Mouse (Mus musculus) R1 (cell line): ENCODE measurements around the gene Ammecr1.

Experiments
- DNase-seq: peaks from one replicate; pipeline ENCODE4 v3.0.0-alpha.2; 2018; ENCODE audit warnings: low read depth, low spot score

The Ammecr1 gene

DNA sequence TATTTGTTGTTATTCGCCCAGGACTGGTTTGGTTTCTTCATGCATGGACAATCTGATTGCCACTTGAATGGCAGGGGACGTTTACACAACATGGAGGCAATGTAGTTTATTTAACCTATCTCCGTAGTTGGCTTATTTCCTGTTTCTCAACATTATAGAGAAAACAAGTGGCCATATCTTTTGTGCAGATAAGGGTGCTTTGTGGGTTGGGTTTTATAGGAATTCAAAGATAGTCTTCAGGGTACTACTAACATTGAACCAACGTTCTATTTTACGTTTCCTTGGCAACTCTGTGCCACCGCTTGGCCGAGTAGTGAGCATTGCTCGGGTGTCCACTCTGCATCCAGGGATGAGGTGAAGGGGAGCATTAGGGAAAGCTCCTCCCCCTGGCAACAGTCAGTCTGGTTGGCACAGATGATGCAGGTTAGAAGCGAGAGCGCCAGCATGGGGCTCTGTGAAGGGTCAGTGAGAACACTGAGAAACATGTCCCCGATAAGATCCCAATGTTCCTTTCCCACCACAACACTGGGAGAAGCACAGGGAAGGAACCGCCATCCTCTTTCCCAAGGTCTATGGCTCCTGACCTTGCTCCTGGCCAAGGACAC, 136.6 kb downstream of the Ammecr1 start:
- no peak for DNase-seq

DNA sequence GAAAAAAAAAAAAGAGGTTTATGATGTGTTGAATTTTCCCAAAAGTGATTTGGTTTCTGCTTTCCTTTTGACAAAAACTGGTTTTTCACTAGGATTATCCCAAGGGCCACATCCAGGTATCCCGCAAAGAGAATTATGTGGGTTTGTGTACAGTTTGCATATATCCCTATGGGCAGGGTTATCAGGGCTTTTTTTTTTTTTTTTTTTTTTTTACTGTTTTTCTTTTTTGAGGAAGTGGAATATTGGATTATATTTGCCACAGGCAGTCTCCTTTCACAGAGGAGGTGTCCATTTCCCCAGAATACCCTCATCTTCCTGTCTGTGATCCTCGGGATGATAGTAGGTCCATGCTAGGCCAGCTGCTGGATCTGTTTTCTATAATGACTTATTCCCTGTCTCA, 137.3 kb downstream of the Ammecr1 start:
- no peak for DNase-seq

DNA sequence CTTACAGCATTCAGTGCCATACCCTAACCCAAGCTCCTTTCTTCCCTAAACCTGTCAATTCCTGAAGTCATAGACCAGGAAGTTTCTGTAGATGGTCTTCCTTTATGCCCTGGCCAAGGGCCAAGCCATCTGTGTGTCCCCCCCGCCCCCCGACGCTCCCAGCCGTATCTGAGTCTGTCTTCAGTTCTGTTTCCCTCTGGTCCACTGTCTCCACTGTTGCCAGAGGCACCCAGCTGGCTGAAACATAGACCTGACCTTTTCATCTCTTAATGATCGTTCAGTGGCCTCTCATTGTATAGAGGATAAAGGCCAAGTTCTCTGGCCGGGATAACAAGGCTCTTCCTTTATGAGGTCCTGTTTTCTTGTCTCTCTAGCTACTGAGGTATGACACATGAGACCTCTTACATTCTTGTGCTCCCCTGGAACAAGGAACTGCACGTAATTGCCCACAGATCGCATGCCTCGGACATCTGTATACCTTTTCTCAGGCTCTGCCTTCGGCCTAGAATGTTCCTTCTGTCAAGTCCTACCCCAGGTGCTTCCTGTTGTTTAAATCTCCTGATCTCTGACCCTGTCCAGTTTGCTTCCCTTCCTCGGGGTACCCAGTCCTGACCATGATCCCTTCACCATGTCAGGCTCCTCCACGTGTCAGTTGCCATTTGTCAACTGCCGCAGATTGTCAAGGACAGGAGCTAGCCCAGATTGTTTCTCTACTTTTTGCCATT, 138.2 kb downstream of the Ammecr1 start:
- no peak for DNase-seq

DNA sequence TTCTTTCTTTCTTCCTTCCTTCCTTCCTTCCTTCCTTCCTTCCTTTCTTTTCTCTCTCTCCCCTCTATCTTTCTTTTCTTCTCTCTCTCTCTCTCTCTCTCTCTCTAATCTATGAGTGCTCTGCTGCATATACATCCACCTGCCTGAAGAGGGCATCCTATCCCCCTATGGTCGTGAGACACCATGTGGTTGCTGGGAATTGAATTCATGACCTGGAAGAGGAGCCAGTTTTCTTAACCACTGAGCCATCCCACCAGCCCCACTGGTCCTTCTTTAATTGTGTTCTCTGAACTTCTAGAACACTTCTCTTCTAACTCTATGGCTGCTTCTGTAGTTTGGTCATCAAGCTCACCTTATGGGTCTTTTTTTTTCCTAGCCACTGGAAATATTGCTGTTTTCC, 138.9 kb downstream of the Ammecr1 start:
- peak; percentile 15 for DNase-seq

DNA sequence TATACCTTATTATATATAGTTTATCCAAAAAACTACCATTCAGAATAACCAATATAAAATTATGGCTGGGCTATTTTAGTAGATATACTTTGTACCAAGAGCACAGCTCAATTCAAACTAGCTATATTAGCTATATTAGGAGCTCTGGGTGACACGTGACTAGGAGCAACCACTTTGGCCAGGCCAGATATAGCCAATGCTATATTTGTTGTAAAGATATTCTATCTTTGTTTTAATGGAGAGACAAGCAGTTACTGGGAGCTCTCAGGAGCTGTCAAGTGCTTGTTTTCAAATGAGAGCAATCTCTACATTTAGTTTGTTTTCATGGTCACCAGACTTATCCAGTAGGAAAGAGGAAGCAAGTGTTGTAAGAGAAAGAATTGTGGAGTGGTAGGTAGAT, 141.2 kb downstream of the Ammecr1 start:
- no peak for DNase-seq

DNA sequence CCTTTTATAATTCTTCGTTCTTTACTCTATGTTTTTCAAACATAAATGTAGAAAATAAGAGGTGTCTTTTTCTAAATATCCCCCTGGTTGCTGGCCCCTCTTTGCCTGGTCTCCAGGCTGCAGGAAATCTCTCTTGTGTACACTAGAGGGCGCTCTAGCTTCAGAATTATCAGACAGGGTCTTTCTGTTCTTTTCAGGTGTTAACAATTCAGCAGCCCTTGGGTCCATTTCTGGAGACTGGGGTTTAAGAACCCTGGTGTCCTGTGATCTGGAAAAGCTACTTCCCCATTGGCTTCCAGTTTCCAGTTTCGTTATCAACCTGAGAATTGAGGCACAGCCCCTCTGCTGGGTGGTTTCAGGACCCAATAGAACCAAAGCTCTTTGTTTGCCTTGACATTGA, 144.7 kb downstream of the Ammecr1 start:
- peak; percentile 21 for DNase-seq

DNA sequence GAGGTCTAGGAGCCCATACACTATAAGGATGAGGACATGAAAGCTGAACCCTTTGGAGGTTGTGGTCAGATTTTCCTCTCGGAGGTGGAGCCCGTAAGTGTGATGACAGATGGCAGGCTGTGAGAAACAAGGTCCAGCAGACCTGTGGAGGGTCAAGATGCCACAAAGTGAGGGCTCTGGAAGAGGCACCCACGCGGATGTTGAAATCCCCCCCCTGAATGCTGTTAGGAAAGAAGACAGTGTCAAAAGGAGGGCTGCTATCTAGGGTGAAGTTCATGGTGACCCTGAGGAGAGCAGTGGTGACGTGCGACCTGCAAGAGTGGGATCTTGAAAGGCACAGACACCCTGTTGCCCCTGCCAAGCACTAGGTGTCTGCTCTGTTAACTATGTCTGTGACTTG, 145.3 kb downstream of the Ammecr1 start:
- DNase-seq: no peak

DNA sequence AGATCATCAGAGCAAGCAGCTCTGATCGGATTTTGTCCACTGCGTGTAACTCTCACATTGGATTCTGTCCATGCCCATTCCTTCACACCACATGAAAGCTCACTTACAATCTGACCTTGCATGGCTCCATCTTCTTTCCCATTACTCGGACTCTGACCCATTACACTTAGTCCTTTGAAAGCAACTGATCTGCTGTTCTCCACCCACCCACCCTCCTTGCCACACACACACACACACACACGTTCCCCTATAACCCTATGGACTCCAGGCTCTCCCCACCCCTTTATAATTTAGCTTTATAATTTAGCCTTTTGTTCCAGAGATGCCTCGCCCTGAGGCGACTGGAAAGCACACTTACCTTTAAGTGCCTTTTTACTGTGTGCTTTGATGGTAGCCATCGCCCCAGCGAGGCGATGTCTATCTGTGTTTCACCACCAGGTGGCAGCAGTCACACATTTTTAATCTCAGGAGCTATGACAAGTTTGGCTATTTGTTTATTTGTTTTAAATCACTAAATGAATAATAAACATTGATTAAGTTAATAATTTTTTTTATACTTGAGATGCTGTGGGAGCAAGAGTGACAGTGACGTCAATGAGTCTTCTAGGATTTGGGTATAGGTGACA, 148.4 kb downstream of the Ammecr1 start:
- peak; percentile 25 for DNase-seq

DNA sequence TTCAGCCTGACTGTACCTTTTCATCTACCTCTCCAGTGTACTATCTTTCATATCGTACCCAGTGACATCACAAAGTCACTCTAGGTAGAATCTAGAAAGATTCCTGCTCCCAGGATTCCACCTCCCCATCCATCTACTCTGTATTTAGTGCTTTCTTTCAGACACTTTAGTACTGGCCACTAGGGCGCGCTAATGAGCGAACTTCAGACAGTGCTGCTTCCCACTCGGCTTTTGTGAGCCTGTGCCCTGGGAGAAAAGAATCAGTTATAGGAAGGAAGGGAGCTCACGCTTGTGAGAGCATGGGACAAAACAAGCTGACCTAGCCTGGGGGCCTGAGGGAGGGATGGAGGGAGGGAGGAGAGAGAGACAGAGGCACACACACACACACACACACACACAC, 153.4 kb downstream of the Ammecr1 start:
- peak; percentile 50 for DNase-seq

DNA sequence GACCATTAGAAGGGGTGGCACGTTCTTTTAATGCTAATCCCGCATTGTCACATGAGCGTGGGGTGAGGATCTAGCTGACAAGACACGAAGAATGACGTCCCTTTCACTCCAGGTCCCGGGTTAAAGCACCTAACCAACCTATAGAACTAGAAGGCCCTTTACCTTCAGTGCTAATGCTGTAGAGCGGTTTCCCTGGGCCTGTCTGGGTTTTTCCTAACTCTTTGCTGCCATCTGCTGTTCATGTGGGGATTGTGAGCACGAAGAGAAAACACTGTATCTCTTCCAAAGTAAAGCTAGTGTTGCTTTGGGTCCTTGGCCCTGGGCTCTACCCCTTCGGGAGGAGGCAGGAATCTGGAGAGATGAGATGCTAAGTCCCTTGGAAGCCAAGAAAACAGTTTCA, 158.1 kb downstream of the Ammecr1 start:
- peak; percentile 46 for DNase-seq

DNA sequence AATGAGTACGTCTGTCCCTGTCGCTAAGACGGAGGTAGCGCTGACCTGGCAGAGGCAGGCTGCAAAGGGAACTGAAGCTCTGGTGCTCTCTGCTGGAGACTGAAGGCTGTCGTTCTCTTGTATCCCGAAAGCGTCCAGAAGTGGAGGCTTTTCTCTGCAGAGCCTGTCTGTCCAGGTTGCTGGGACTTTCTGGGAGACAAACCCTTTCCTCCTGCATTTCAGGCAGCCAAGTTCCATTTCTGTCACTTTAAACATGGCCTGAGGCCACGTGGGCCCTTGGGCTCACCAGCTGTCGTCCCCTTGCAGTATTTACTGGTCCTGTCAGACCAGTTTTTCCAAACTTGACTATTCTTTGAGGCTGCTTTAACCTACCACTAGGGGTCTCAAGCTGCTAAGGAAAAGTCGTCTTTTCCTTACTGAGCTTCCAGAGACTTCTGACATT, 159.9 kb downstream of the Ammecr1 start:
- DNase-seq: peak; percentile 61

DNA sequence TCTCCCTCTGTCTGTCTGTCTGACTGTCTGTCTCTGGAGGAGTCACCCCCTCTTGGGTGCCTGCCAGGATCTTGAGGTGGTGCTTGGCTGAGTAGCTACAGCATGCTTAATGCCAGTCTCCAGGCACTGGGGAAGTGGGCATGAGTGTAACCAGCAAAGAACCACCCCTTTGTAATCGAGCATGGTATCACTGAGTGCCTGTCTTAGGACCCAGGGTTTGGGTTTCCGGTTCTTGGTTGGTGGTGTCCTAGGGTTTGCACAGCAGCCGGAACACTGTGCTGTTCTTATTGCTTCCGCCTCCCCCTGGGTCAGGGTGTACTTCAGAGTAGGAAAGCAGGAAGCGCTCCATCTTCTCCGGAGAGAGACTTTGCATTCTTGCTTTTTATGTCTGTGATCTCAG, 160.4 kb downstream of the Ammecr1 start:
- peak; percentile 13 for DNase-seq

DNA sequence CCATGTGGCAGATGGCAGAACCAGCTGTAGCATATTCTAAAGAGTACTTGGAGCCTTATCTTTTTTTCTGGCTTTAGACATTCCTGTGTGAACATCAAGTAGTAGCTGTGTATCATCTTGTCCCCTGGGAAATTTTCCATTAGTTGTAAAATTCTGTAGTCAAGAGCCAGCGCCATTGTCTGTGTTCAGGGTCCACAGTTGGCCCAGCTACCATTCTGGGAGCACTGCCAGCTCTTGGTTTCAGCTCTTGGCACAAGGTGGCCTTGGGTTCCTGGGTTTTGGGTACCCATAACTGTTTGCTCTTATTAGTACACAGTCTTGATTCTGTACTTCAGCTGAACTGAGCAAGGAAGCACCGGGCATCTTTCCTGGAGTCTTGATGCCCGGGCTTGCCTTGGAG, 161.9 kb downstream of the Ammecr1 start:
- DNase-seq: no peak
